Mouse (Mus musculus): ENCODE measurements at regions not wholly inside any gene's neighbourhood (a gene's known extent, or its start where the extent isn't known, plus 50 kb on each side); places are given as distances from the start of the nearest gene placed in this dataset.

DNA sequence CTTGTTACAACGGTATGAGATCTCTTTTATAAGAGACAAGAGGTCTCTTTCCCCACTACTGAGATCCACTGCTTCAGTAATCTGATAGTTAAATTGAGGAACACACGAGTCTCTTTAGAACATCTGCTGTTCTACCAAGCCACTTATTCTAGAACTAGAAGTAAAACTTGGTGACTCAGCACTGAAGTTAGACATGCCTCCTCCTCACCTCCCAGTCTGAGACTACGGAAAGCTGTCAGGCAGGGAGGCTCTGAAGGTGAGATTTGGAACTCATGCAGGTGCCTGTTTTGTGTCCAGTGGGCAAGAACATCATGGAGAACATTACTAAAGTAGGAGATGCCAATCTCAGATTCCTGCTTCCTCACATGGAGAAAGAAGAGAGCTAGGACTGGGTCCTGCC is 262.6 kb downstream of the Rnf152 start:
- Histone ChIP-seq H3K27ac (ENCODE audit: control insufficient read depth, insufficient read depth, low read depth, low read length, poor library complexity) (no peak overlapping the region), H3K4me3 (replicated peaks; ENCODE audit: control insufficient read depth, low read depth, low read length) (no peak overlapping the region), H3K4me1 (ENCODE audit: control insufficient read depth, insufficient read depth, low read length) (no peaks in the 10 kb centered on the region)
- 54% methylated on average over 3 of the region's 3 CpGs for WGBS
- TF ChIP-seq POLR2A (IDR thresholded peaks at IDR 0.05; ENCODE audit: borderline replicate concordance, control insufficient read depth, low read depth, low read length) (no peak), CTCF (IDR thresholded peaks at IDR 0.05; ENCODE audit: control insufficient read depth, insufficient read depth, low read length) (no peak)

DNA sequence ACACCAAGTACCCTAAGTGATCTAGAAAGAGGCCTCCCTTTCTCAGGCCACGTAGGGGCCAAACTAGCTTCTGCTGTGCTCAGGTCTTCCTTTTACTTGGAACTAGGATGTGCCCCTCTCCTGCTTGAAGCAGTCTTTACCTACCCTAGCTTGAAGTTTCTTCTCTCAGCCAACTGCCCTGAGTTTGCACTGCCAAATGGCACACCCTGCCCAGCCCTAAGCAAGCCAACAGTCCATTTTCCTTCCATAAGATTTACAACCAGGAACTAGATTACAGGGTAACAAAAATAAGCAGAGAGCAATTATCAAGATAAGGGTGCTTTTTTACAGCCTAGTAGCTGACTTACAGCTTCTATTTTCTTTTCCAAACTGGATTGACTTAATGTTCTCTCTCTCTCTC is 263.5 kb downstream of the Rnf152 start:
- H3K4me3 ChIP-seq (replicated peaks; ENCODE audit: control insufficient read depth, low read depth, low read length): no peak overlapping the region
- TF ChIP-seq POLR2A (IDR thresholded peaks at IDR 0.05; ENCODE audit: borderline replicate concordance, control insufficient read depth, low read depth, low read length) (no peak), CTCF (IDR thresholded peaks at IDR 0.05; ENCODE audit: control insufficient read depth, insufficient read depth, low read length) (no peak)
- H3K27ac ChIP-seq (ENCODE audit: control insufficient read depth, insufficient read depth, low read depth, low read length, poor library complexity): no peak overlapping the region
- 74% methylated on average over 1 of the region's 1 CpGs for WGBS
- no peaks in the 10 kb centered on the region for H3K4me1 ChIP-seq (ENCODE audit: control insufficient read depth, insufficient read depth, low read length)

GRCm38 (mm10) chr1:105092309-105092904 is 264.1 kb downstream of the Rnf152 start:
- no peaks in the 10 kb centered on the region for H3K4me1 ChIP-seq (ENCODE audit: control insufficient read depth, insufficient read depth, low read length)
- no peak overlapping the region for H3K4me3 ChIP-seq (replicated peaks; ENCODE audit: control insufficient read depth, low read depth, low read length)
- TF ChIP-seq CTCF (IDR thresholded peaks at IDR 0.05; ENCODE audit: control insufficient read depth, insufficient read depth, low read length) (no peak), POLR2A (IDR thresholded peaks at IDR 0.05; ENCODE audit: borderline replicate concordance, control insufficient read depth, low read depth, low read length) (no peak)
- WGBS: 41% methylated on average over 6 of the region's 6 CpGs
- no peak overlapping the region for H3K27ac ChIP-seq (ENCODE audit: control insufficient read depth, insufficient read depth, low read depth, low read length, poor library complexity)

- Histone ChIP-seq H3K27ac (ENCODE audit: control insufficient read depth, insufficient read depth, low read depth, low read length, poor library complexity) (no peak overlapping the region), H3K4me3 (replicated peaks; ENCODE audit: control insufficient read depth, low read depth, low read length) (no peak overlapping the region), H3K4me1 (ENCODE audit: control insufficient read depth, insufficient read depth, low read length) (no peaks in the 10 kb centered on the region)
- TF ChIP-seq POLR2A (IDR thresholded peaks at IDR 0.05; ENCODE audit: borderline replicate concordance, control insufficient read depth, low read depth, low read length) (no peak), CTCF (IDR thresholded peaks at IDR 0.05; ENCODE audit: control insufficient read depth, insufficient read depth, low read length) (no peak)
- WGBS: 77% methylated on average over 7 of the region's 7 CpGs
These were observed 267.6 kb downstream of the Rnf152 start for GRCm38 (mm10) chr1:105088765-105089520.

DNA sequence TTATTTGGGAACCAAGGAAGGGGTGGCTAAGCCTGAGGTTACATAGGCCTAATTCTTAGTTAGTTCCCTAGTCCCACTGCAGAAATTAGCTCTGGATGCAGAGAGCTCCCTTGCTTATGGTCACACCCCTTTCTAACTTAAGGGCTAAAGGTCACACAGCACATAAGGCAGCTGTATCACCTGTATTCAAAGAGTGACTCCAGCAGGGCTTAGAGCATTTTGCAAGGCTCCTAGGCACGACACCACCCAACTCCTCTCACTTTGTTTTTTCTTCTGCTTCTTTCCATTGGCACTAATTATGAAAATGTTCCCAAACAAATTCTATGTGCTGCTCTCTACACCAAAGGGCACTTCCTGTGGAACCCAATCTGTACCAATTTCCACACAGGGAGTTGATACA is 268.9 kb downstream of the Rnf152 start:
- no peaks in the 10 kb centered on the region for H3K4me1 ChIP-seq (ENCODE audit: control insufficient read depth, insufficient read depth, low read length)
- TF ChIP-seq CTCF (IDR thresholded peaks at IDR 0.05; ENCODE audit: control insufficient read depth, insufficient read depth, low read length) (no peak), POLR2A (IDR thresholded peaks at IDR 0.05; ENCODE audit: borderline replicate concordance, control insufficient read depth, low read depth, low read length) (no peak)
- H3K4me3 ChIP-seq (replicated peaks; ENCODE audit: control insufficient read depth, low read depth, low read length): no peak overlapping the region
- H3K27ac ChIP-seq (ENCODE audit: control insufficient read depth, insufficient read depth, low read depth, low read length, poor library complexity): no peak overlapping the region
- 76% methylated on average over 1 of the region's 1 CpGs for WGBS

DNA sequence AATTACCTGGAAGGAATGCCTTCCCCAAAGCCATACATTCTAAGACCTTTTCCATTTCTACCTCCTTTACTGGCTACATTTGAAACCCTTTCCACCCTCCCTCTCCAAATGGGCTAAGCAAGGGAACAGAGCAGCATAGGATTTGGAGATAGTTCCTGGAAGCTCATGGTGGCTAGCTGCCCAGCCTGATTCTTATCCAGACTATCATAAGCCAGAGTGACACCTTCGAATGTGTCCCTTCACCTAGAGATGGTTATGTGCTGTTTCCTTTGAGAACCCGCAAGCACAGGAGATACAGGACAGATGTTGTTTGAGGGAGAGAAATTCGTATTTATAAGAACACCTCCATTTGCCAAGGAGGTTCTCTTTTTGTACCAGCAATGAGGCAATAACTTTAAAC is 272.0 kb downstream of the Rnf152 start:
- no peak overlapping the region for H3K4me3 ChIP-seq (replicated peaks; ENCODE audit: control insufficient read depth, low read depth, low read length)
- no peak overlapping the region for H3K27ac ChIP-seq (ENCODE audit: control insufficient read depth, insufficient read depth, low read depth, low read length, poor library complexity)
- no peak for TF ChIP-seq POLR2A (IDR thresholded peaks at IDR 0.05; ENCODE audit: borderline replicate concordance, control insufficient read depth, low read depth, low read length)
- TF ChIP-seq CTCF (IDR thresholded peaks at IDR 0.05; ENCODE audit: control insufficient read depth, insufficient read depth, low read length): no peak
- WGBS: 79% methylated on average over 3 of the region's 3 CpGs
- no peaks in the 10 kb centered on the region for H3K4me1 ChIP-seq (ENCODE audit: control insufficient read depth, insufficient read depth, low read length)

GRCm38 (mm10) chr1:105083551-105084103 is 272.9 kb downstream of the Rnf152 start:
- Histone ChIP-seq H3K4me1 (ENCODE audit: control insufficient read depth, insufficient read depth, low read length) (no peaks in the 10 kb centered on the region), H3K27ac (ENCODE audit: control insufficient read depth, insufficient read depth, low read depth, low read length, poor library complexity) (no peak overlapping the region), H3K4me3 (replicated peaks; ENCODE audit: control insufficient read depth, low read depth, low read length) (no peak overlapping the region)
- WGBS: 70% methylated on average over 6 of the region's 6 CpGs
- TF ChIP-seq CTCF (IDR thresholded peaks at IDR 0.05; ENCODE audit: control insufficient read depth, insufficient read depth, low read length) (no peak), POLR2A (IDR thresholded peaks at IDR 0.05; ENCODE audit: borderline replicate concordance, control insufficient read depth, low read depth, low read length) (no peak)

DNA sequence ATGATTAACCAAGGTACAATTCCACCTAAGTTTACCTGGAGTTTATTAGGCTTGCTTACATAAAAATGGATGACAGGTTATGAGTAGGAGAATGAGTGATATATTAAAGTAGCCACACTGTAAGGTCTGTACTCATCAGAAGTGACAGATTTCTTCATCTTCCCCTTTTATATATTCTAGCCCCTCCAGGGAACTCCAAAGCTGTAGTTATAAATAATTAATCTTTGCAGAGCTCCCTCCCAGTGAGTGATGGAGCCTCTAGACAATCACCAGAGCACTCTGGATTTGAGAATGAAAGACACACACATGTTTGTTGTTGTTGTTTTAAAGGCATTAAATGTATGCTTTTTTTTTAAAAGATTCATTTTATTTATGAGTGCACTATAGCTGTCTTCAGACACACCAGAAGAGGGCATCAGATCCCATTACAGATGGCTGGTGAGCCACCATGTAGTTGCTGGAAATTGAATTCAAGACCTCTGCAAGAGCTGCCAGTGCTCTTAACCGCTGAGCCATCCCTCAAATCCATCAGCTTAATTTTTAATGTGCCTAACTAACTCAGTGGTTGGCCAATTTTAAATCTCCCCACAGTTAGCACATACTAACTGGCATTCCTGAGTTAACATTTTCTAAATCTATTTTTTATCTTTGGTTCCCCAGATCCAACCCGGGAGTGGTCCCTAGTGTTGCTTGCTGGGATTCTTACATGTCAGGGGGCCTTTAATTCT is 273.5 kb downstream of the Rnf152 start:
- Histone ChIP-seq H3K4me3 (replicated peaks; ENCODE audit: control insufficient read depth, low read depth, low read length) (no peak overlapping the region), H3K27ac (ENCODE audit: control insufficient read depth, insufficient read depth, low read depth, low read length, poor library complexity) (no peak overlapping the region), H3K4me1 (ENCODE audit: control insufficient read depth, insufficient read depth, low read length) (no peaks in the 10 kb centered on the region)
- TF ChIP-seq CTCF (IDR thresholded peaks at IDR 0.05; ENCODE audit: control insufficient read depth, insufficient read depth, low read length) (no peak), POLR2A (IDR thresholded peaks at IDR 0.05; ENCODE audit: borderline replicate concordance, control insufficient read depth, low read depth, low read length) (no peak)
- WGBS: 75% methylated on average over 2 of the region's 2 CpGs
